Mouse (Mus musculus) hindbrain, embryonic 10.5 days (tissue): ENCODE results near the gene Fbxl17. TPM values are rescaled to one million over a fixed set of nuclear protein-coding genes. Genes with fewer than 3 reads are reported as not detected.

ENCODE experiments used
- DNase-seq: peaks from one replicate; pipeline ENCODE4 v3.0.0-alpha.2; 2017; ENCODE audit warnings: low spot score
- H3K27ac ChIP-seq: fragments of 300-500 bp; sonication (generic); 2 replicates; pipeline ENCODE4 v1.5.1; 2016; ENCODE audit warnings: mild to moderate bottlenecking, moderate library complexity
- H3K27me3 ChIP-seq: fragments of 300-500 bp; sonication (generic); 2 replicates; pipeline ENCODE4 v1.6.1; 2016; ENCODE audit warnings: mild to moderate bottlenecking; ENCODE audit not compliant: poor library complexity, insufficient read depth, severe bottlenecking
- H3K36me3 ChIP-seq: fragments of 300-500 bp; sonication (generic); 2 replicates; pipeline ENCODE4 v1.6.1; 2016; ENCODE audit warnings: mild to moderate bottlenecking, moderate library complexity
- H3K4me1 ChIP-seq: fragments of 300-500 bp; sonication (generic); replicated peaks from 2 replicates; pipeline ENCODE4 v1.6.1; 2016; ENCODE audit warnings: mild to moderate bottlenecking
- H3K4me3 ChIP-seq: fragments of 300-500 bp; sonication (generic); 2 replicates; pipeline ENCODE4 v1.5.1; 2016; ENCODE audit warnings: mild to moderate bottlenecking, moderate library complexity
- H3K9me3 ChIP-seq: fragments of 300-500 bp; sonication (generic); 2 replicates; pipeline ENCODE4 v1.6.1; 2016; ENCODE audit warnings: mild to moderate bottlenecking, moderate library complexity
- WGBS: fragments of 180-500 bp; shearing (Covaris S2); methylation state at CpG from one replicate; pipeline ENCODE4 v1.1.7; 2016; 5-methylcytosine and 5-hydroxymethylcytosine counted together
- polyA plus RNA-seq: library from polyadenylated mRNA; unstranded; fragments of >200 nt; fragmentation: Nextera tagmentation; extraction: Ambion mirVana; gene quantifications from 2 replicates; pipeline ENCODE4 v1.2.1, GENCODE M21; 2016

The Fbxl17 gene
- polyA plus RNA-seq, 1 experiment from 2014 or later, result 3.7 TPM

DNA sequence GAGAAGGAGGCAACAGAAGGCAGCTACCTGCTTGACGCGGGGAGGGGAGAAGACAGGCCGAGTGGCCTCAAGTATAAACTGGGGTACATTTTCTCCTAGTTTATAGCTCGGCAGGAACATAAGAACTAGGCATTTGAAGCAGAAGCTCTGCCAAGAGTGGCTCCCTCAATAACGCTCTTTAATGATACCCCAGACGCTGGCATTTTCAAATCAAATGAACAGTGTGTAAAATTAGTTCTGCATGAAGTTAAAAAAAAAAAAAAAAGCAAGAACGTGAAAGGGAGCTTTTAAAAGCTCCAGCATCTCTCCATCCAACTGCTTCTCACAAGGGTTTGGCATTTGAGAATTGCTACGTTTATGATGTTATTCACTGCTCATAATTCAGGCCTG lies 423.8 kb downstream of the Fbxl17 start:
- Histone ChIP-seq H3K27me3 (no peaks in the 10 kb centered on the region), H3K4me3 (no peak overlapping the region), H3K4me1 (peaks cover 34% of the 10 kb centered on the region), H3K27ac (no peak overlapping the region), H3K36me3 (no peaks in the 10 kb centered on the region), H3K9me3 (no peaks in the 10 kb centered on the region)
- WGBS, result 69% methylated on average over 8 of the region's 8 CpGs
- no peak for DNase-seq

DNA sequence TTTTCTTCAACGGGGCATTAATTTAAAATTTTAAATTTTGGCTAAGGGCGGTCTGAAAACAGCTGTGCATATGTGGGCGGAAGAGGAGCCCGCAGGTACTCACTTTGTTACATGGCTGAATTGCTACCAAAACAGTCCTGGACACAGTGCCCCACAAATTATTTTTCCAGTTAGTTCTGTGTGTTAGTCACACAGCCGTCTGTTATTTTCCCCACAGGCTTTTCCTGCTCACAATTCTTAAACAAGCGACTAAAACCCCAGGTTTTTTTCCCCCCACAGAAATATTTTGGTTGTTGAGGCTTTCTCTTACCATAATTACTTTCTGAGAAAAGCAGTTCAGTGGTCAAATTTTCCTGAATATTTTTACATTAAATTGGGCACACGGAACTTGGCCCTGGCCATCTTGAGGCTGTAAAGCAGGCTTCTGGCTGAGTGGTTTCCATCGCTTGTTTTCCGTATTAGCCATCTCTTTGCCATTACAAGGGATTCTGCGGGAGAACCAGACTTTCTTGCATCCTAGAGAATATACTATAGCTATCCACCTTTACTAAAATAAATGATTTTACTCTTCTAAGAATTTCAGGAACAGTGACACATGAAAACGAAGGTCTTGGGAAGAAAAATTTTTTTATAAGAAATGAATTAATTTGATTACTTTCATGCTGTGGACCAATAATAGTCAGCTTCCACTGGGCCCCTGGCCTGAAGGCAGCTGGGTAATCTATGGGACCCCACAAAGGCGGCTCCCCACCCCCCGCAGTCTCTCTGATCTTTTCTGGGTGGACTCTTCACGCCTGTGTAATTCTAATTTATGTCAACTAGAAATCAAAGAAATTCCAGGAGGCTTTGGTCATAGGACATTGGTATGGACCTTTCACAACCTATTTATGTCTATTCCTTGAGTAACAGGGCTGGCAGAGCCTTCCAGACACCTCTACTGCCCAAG lies 424.5 kb downstream of the Fbxl17 start:
- DNase-seq, result no peak
- Histone ChIP-seq H3K9me3 (no peaks in the 10 kb centered on the region), H3K27me3 (no peaks in the 10 kb centered on the region), H3K4me3 (no peak overlapping the region), H3K27ac (no peak overlapping the region), H3K4me1 (peaks cover 41% of the 10 kb centered on the region), H3K36me3 (no peaks in the 10 kb centered on the region)
- WGBS, result 76% methylated on average over 14 of the region's 14 CpGs

DNA sequence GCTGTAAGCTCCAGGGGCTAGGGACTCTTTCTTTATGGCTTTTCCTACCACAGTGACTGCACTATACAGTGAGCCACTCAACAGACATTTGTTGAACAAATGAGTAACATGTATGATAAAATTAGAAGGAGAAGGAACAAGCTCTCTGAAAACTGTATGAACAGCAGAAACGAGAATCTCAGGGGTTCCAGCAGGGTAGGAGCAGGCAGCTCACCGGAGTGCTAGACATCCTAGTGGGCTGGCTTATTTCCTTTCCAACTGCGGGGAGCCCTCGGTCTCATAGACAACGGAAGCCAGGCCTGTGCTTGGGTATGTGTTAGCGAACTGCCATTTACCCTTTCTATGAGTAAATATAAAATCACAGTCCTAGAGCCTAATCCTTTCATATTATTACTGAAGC lies 426.5 kb downstream of the Fbxl17 start:
- Histone ChIP-seq H3K4me1 (peaks cover 61% of the 10 kb centered on the region), H3K27me3 (no peaks in the 10 kb centered on the region), H3K36me3 (no peaks in the 10 kb centered on the region), H3K9me3 (no peaks in the 10 kb centered on the region), H3K4me3 (no peak overlapping the region), H3K27ac (no peak overlapping the region)
- DNase-seq, result no peak
- 77% methylated on average over 6 of the region's 6 CpGs for WGBS

DNA sequence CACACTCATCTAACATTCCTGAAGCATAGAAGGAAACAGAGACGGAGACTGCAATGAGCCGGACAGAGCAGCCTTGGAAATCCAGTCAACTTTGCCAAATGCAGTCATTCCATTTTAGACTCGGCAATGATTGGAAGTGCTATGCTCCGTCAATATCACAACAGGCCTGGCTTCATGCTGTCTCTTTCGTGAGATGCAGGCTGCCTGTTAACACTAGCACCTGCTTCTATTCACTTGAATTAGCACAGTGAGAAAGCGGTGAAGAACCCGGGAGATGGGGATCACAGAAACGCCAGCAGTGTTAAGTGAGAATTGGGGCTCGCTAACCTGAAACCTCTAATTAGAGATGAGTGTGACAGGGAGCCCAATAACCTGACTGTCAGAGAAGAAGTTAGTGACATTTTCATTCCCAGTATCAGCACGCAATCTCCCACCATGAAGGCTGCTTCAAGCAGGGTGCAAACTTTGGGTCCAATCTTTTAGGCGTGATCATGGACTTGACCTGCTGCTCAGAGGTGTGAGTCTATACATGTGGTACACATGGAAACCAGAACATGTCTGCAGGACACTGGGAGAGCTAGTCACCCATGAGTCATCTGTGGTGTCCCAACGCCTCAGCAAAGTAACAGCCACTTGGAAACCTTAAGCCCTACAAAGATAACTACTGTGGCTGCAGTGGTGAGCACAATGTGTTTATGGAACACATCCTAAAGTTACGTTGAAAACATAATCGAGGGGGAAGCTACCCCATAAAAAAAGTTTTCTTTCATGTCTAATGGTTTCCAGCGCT lies 428.5 kb downstream of the Fbxl17 start:
- peaks cover 48% of the 10 kb centered on the region for H3K4me1 ChIP-seq

DNA sequence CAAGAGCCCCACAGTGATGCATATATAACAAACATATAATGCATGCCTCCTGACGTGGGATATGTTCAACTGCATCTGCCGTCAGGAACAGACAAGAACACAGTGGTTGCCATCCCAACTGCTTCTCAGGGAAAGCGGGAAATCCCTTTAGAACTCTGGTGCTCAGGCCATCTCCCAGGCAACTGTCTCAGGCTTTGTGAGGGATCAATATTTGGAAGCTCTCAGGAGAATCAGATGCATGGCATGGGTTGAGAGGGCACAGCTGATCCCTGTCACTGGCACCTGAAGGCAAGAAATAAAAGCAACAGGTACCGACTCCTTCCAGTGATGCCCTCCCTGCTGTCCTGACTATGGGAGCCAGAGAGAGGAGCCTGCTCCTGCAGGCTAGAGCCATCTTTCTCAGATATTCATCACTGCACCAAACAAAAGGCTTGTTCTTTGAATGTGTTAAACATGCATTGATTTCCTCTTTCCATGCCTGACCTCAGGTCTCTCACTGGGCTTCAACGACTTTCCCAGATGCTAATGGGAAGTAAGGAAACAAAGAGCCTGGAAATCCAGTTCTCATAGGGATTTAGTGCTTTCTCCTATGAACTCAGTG lies 429.6 kb downstream of the Fbxl17 start:
- Histone ChIP-seq H3K4me1 (peaks cover 40% of the 10 kb centered on the region), H3K9me3 (no peaks in the 10 kb centered on the region), H3K27me3 (no peaks in the 10 kb centered on the region), H3K27ac (peak overlapping the region; percentile 70), H3K36me3 (no peaks in the 10 kb centered on the region), H3K4me3 (no peak overlapping the region; the same call in 1 of the 2 replicates)
- WGBS, result 34% methylated on average over 5 of the region's 5 CpGs
- peak; percentile 57 for DNase-seq

More for the DNA sequence above, 428.5 kb downstream of the Fbxl17 start:
- 85% methylated on average over 15 of the region's 15 CpGs for WGBS
- Histone ChIP-seq H3K27me3 (no peaks in the 10 kb centered on the region), H3K36me3 (no peaks in the 10 kb centered on the region), H3K9me3 (no peaks in the 10 kb centered on the region), H3K27ac (peak overlapping the region; percentile 70), H3K4me3 (no peak overlapping the region)
- DNase-seq, result no peak

DNA sequence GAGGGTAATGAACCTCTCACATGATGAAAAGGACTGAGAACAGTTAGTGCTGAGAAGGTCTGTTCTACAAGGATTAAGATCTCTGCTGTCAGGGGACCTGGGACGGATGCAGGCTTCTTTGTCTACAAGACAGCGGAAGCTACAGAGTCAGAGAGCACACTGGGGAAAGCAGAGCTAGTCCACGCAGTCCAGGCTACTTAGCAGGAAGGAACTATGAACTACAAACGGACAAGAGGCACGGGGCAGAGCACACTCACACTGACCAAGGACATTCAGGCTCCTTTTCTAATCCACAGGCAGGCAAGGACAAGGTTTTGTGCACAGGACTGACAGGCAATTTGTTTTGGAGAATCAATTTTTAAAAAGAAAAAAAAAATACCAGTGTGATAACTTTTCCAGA lies 437.0 kb downstream of the Fbxl17 start:
- Histone ChIP-seq H3K27me3 (peaks cover 4% of the 10 kb centered on the region; the same call in 1 of the 2 replicates), H3K4me1 (no peaks in the 10 kb centered on the region; the same call in 1 of the 2 replicates), H3K4me3 (no peak overlapping the region), H3K36me3 (no peaks in the 10 kb centered on the region), H3K27ac (no peak overlapping the region), H3K9me3 (no peaks in the 10 kb centered on the region)
- 47% methylated on average over 5 of the region's 5 CpGs for WGBS
- no peak for DNase-seq

DNA sequence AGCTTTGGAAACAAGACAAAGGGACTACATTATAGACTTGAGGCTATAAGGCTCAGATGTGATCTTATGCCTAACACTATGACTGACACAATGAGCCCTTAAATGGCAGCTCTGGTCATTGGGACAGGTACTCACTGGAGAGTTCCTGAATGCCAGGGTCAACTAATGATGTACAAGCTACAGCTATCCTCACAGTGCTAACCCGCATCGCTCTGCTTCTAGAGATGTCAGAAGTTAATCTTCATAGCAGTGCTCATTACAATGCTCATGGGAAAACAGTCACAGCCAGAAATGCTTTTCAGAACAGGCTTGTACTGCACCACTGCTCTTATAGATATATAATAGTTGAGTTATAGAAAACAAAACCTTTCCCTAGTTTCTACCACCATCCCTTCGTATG lies 438.0 kb downstream of the Fbxl17 start:
- WGBS, result 90% methylated on average over 3 of the region's 3 CpGs
- no peak for DNase-seq
- Histone ChIP-seq H3K36me3 (no peaks in the 10 kb centered on the region), H3K4me3 (no peak overlapping the region), H3K27ac (no peak overlapping the region), H3K27me3 (peaks cover 4% of the 10 kb centered on the region; the same call in 1 of the 2 replicates), H3K4me1 (no peaks in the 10 kb centered on the region; the same call in 1 of the 2 replicates), H3K9me3 (no peaks in the 10 kb centered on the region)

DNA sequence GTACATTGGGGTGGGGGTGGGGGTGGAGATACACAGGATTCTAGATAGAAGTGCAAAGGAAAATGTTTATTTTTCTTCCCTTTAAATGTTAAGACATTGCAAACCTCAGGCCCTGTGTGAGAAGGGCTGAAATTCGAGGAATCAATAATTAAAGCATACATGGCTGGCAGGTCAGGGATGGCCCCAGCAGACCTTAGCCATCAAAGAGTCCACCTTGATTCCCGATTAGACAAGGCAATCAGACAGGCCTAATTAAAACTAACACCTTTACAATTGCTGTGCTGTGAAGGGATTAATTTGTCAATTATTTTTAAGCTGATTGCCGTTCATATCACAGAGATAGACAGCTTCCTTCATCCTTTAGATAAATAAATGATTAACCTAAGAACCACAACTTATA lies 439.0 kb downstream of the Fbxl17 start:
- 74% methylated on average over 3 of the region's 3 CpGs for WGBS
- peaks cover 4% of the 10 kb centered on the region; the same call in 1 of the 2 replicates for H3K27me3 ChIP-seq
- H3K4me1 ChIP-seq, result no peaks in the 10 kb centered on the region; the same call in 1 of the 2 replicates
- no peak overlapping the region for H3K4me3 ChIP-seq
- no peaks in the 10 kb centered on the region for H3K36me3 ChIP-seq
- DNase-seq, result no peak
- H3K27ac ChIP-seq, result no peak overlapping the region
- no peaks in the 10 kb centered on the region for H3K9me3 ChIP-seq

DNA sequence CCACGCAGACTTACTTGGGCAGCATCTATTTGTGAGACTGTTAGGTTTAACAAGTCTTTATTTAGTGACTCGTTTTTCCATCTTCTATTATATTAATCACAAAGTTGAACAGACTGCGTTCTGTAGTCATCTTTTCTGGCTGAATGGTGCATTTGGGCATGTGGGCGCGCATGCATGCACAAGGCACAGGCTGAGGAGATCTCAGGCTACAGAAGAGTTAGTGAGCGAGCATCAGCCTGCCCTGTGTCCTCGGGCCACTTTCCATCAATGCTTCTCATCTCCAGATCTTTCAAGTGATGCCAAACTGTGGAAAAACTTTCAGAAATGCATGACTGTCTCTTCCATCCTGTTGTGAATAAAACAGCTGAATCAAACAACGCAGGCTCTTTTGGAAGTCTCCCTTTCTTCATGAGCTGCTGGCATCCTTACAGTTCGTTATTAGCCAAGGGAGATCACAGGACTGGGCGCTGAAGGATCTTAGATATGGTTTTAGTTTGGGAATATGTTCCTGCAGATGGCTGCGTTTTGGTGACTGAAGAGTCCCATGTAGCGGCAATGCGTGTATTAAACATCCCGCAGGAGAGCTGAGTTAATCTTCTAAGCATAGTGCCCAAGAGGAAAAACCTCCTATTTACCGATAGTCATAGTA lies 442.0 kb downstream of the Fbxl17 start:
- 92% methylated on average over 15 of the region's 15 CpGs for WGBS

DNA sequence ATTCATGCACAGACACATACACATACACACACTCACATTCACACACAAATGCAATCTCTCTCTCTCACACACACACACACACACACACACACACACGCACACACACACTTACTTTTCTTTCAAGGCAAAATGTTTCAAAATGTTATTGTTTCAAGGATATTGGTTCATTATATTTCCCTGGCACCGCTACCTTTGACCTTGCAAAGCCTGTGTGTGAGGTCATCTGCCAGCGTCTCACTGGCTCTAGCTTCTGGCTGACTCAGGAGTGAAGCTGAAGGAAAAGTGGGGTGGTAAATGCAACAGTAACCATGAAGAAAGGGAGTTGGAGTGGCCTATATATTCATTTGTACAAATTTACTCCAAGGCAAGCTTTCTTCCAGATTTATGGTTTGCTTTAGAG lies 442.8 kb downstream of the Fbxl17 start:
- H3K36me3 ChIP-seq, result no peaks in the 10 kb centered on the region
- peaks cover 4% of the 10 kb centered on the region; the same call in 1 of the 2 replicates for H3K27me3 ChIP-seq
- no peaks in the 10 kb centered on the region; the same call in 1 of the 2 replicates for H3K4me1 ChIP-seq
- no peak overlapping the region for H3K27ac ChIP-seq
- DNase-seq, result no peak
- no peak overlapping the region for H3K4me3 ChIP-seq
- WGBS, result 93% methylated on average over 3 of the region's 3 CpGs
- H3K9me3 ChIP-seq, result no peaks in the 10 kb centered on the region

More for the DNA sequence above, 442.0 kb downstream of the Fbxl17 start:
- Histone ChIP-seq H3K4me3 (no peak overlapping the region), H3K36me3 (no peaks in the 10 kb centered on the region), H3K27ac (no peak overlapping the region), H3K9me3 (no peaks in the 10 kb centered on the region), H3K27me3 (peaks cover 4% of the 10 kb centered on the region; the same call in 1 of the 2 replicates), H3K4me1 (no peaks in the 10 kb centered on the region; the same call in 1 of the 2 replicates)
- DNase-seq, result no peak

DNA sequence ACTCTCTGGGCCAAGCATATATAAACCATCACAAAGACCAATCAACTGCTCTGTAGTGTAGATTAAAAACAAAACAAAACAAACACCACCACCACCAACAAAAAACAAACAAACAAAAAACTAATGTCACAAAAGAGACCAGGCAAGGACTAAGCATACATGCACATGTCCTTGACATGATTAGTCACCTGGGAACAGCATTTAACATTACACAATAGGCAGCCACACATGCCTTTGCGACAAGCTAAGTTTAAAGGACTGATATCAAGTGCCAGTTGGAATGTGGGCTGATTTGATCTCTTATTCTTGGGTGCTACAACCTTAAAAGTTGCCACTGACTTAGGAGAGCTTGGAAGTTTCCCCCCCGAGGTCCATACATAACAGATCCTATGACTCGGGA lies 446.5 kb downstream of the Fbxl17 start:
- H3K27me3 ChIP-seq, result no peaks in the 10 kb centered on the region
- DNase-seq, result no peak
- H3K9me3 ChIP-seq, result no peaks in the 10 kb centered on the region
- no peaks in the 10 kb centered on the region for H3K4me1 ChIP-seq
- no peaks in the 10 kb centered on the region for H3K36me3 ChIP-seq
- 82% methylated on average over 3 of the region's 3 CpGs for WGBS
- H3K27ac ChIP-seq, result no peak overlapping the region
- H3K4me3 ChIP-seq, result no peak overlapping the region

DNA sequence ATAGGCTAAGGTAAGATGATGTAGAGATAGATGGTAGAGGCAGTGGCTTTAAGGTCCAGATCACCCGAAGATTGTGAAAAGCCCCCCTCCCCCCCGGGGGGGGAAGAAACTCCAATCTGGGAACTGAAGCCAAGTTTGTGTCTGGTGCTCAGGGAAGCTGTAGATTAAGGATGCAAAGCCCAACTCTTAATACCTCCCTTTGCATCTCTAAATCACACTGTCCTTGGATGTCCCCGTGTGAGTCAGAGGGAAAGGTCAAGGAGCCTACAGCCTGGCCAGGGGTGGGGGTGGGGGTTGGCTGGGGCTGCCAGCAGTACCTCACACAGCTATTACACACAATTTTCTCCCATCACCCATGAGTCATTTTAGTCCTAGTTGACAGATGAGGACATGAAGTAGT lies 453.4 kb downstream of the Fbxl17 start:
- no peak for DNase-seq
- 64% methylated on average over 3 of the region's 3 CpGs for WGBS
- H3K27ac ChIP-seq, result no peak overlapping the region
- H3K4me1 ChIP-seq, result 0 out of 2 replicates have a peak, but pooled peaks cover 5% of the 10 kb centered on the region
- 0 out of 2 replicates have a peak, but pooled peaks cover 2% of the 10 kb centered on the region for H3K9me3 ChIP-seq
- H3K36me3 ChIP-seq, result no peaks in the 10 kb centered on the region
- H3K27me3 ChIP-seq, result no peaks in the 10 kb centered on the region
- H3K4me3 ChIP-seq, result no peak overlapping the region
